Mouse (Mus musculus): ENCODE results near the gene Ifrd2.

Ifrd2 gene

GRCm38 (mm10) chr9:107624951-107625350 lies 37.5 kb downstream of the Ifrd2 start:
- no peak for DNase-seq (ENCODE audit: low spot score)

DNA sequence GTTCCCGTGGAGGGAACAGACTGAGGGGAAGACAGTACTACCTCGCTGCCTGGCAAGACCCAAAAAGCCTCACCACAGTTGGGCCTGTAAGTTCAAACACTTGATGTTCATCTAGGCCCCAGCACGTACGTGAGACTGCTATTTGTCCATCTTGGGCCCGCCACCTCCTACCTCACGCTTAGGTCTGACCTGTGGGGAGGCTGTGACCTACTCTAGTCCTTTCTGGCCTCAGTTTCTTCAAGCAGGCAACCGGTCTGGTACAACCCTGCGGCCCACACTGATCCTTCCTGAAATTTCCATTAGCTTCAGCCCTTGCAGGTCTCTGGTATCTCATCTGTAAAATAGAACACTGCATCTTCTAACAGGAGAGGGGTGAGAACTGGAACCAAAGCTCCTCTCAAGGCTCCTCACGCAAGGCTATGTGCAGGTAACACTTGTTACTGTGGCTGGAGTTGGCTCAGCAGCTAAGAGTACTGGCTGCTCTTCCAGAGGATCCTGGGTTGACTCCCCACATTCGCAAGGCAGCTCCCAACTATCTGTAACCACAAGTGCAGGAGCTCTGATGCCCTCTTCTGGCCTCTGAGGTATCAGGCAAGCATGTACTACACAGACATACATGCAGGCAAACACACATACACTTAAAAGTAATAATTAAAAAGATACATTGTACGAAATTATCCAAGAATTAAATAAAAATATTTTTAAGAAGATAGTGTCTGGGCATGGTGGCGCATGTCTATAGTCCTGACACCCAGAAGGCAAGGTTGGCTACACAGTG lies 38.1 kb downstream of the Ifrd2 start:
- DNase-seq (ENCODE audit: low spot score) = no peak

DNA sequence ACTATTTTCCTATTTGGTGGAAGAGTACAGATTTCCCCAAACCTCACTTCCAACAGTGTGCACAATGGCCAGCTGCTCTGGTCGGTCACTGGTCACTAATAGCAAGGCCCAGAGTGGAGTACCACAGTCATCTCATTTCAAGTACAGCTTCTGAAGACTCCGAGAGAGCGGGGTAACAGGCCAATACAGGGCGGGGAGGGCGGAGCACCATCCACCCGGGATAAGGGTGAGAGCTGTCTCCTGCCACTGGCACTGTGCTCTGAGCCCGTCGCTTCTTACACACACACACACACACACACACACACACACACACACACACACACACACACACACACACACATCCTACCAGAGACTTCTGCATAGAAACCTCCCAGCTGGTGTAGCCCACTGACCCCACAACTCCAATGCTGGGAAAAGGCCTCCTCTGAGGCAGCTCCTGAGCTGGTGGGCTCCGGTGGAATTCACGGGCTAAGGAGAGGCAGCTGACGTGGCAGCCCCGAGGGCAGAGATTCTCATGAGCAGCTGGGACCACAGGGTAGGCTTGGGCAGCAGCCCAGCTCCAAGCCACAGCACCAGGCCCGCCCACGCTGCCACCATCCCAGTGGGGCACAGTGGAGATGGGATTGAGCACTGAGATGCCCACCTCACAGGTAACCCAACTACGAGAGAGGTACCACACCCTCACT lies 38.9 kb downstream of the Ifrd2 start:
- DNase-seq (ENCODE audit: low spot score) = no peak

DNA sequence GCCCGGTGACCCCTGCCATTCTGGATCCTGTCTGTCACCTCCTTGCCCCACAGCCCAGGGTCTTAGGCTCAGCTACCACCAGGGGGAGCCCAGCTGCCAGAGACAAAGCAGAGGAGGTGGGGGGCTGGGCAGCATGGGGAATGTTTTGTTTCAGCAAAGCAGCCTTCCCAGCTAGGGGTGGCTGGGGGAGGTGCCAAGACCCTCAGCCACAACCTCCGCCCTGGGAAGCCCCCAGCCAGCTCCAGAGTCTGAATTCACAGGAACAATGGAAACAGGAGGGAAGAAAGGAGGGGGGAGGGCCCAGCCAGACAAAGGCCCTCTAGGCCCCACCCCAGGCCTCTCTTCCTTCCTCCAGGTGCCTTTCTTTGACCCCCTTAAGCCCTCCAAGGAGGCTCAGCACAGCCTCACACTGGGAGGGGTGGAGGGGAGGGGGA lies 39.4 kb downstream of the Ifrd2 start:
- DNase-seq (ENCODE audit: low spot score) = no peak

DNA sequence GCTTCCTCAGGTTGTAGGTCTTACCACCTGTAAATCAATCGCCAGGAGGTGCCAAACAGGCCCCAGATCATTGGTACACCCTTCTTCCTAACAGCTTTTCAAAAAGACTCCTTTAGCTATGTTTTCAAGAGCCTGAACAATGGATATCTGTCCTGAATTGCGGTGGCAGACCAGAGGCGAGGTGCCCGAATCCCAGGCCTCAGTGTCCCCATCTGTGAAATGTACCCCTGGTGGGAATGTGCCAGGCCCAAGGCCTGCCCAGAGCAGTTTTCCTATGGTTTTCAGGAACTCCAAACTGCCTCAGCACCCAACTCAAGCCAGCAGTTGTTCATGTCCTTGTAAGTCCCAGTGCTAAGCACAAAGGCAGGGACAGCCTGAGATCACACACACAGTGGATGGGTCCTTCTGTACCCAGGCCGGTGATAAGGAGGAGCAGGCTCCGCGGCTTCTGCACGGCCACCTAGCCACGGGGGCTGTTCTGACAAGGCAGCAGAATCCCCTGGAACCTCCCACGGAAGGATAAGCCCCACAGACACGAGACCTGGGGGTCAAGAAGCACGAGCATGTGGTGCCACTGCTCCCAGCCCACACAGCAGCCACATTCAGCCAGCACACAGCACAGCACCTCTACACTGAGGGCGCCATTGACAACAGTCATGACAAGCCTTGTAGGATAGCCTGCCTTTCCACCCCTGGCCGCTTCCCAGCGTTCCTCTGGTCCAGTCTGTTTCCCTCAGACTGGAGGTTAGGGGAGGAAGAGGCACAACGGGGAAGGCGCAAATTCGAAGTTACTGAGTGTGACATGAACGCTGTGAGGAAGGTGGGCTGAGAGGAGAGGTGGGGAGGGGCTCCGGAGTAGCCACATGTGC lies 40.2 kb downstream of the Ifrd2 start:
- DNase-seq (ENCODE audit: low spot score) = no peak

GRCm38 (mm10) chr9:107628721-107629410 lies 41.4 kb downstream of the Ifrd2 start:
- DNase-seq (ENCODE audit: low spot score) = no peak

- no peak for DNase-seq (ENCODE audit: low spot score)
Measured at GRCm38 (mm10) chr9:107629411-107629730, 41.9 kb downstream of the Ifrd2 start.

DNA sequence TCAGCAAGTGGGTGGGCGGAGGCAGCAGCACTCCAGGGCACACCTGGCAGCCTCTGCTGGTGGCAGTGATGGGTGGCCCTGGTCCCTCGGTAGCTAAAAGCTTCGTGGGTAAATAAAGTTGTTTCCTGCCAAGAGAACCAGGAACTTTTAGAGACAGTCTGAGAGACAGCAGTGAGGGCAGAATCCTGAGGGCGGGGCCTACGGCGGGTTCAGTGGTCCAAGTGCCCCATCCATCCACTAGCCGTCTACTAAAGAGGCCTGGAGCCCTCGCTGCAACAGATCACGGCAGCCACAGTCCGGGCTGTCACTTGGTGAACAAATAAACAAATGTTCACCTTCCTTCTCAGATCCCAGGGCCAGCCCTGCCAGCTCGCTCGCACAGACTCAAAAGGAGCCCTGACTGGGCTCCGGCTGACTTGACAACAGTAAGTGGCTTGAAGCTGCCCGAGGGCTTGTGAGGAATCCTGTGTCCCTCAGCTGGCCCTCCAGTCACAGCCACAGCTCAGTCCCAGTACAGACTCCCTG lies 42.5 kb downstream of the Ifrd2 start:
- no peak for DNase-seq (ENCODE audit: low spot score)

GRCm38 (mm10) chr9:107630576-107630975 lies 43.1 kb downstream of the Ifrd2 start:
- DNase-seq (ENCODE audit: low spot score) = no peak

- no peak for DNase-seq (ENCODE audit: low spot score)
Measured at GRCm38 (mm10) chr9:107631311-107631826, 43.9 kb downstream of the Ifrd2 start.

DNA sequence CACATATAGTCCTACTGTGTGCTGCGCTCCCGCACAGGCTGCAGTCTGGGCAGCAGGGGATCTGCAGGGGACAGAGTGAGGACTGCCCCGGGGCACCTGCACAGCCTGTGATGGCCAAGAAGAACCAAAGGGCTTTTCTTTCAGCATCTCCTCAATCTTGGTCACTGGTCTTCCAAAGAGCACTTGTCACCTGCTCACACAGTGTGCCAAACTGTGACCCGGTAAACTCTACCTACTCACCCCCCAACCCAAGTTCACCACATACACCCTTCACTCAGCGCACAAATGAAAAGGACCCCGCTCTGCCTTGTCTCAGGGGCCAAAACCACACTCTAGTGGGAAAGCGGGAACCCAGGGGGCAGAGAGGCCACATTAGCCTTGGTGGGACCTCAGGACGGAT lies 44.4 kb downstream of the Ifrd2 start:
- no peak for DNase-seq (ENCODE audit: low spot score)

DNA sequence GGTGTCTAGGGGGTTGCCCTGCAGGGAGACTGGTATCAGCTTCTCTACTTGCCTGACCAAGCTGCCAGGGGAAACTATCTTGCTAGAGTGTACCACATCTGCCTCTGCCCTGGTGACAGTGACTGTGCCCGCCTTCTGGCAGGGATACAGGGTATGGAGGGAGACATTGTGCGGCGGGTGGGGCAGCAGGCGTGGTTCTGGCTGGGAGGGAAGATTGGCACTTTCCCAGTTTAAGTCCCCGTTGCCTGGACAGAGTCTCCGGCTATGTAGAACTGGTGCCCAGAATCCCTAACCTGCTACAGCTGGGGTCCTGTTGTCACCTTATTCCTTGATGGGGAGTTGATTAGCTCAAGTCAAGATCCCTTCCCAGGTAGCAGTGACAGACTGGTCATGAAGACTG lies 45.0 kb downstream of the Ifrd2 start:
- no peak for DNase-seq (ENCODE audit: low spot score)

DNA sequence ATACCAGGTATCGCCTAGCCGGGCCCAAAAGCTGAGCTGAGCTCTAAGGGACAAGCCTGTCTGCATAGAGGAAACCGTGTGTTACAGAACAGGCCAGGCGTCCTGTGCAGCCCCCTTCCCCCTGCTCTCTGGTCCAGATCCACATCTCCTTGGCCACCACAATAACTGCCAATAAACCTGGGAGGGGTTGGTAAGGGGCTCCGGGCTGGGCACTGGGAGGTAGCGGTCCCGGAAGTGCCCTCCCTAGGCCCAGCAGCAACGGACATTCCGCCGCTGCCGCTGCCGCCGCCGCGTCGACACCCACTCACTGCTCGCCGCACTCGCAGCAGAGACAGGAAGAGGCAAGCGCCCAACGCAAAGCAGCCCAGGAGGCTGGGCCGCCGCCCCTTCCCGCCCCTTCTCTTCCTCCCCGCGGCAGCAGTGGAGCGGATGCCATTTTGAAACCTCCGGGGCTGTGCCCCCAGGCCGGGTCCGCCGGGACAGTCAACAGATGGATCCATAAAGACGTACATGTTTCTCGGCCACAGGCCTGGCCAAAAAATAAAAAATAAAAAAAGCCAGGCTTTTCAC lies 45.7 kb downstream of the Ifrd2 start:
- DNase-seq (ENCODE audit: low spot score) = no peak

- no peak for DNase-seq (ENCODE audit: low spot score)
Measured at GRCm38 (mm10) chr9:107633661-107634405, 46.4 kb downstream of the Ifrd2 start.

GRCm38 (mm10) chr9:107634406-107635278 lies 47.2 kb downstream of the Ifrd2 start:
- DNase-seq (ENCODE audit: low spot score) = no peak

GRCm38 (mm10) chr9:107635279-107636028 lies 48.0 kb downstream of the Ifrd2 start, which contains the start of gene Gnai2:
Gnai2 (minus strand) TSS chr9:107635367.
- peak; percentile 84 for DNase-seq (ENCODE audit: low spot score)

DNA sequence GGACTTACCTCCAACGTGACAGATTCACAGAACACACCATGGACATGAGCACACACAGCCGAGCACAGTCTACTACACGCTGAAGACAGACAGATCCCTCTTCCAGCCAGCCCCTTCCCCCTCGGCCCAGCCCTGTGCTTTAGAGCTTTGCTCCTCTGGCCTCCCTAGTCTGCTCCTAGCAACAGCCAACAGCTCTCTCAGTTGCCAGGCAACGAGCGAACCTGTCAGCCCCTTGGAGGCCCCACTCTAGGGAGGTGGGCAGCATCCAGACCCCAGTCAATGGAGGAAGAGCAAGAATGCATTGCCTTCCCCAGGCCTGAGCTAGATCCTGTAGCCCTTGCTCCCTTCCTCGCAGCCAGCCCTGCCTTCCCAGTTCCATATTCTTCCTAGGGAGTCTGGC lies 49.6 kb downstream of the Ifrd2 start:
- no peak for DNase-seq (ENCODE audit: low spot score)

GRCm38 (mm10) chr9:107640257-107640772 lies 52.9 kb downstream of the Ifrd2 start:
- no peak for DNase-seq (ENCODE audit: low spot score)

DNA sequence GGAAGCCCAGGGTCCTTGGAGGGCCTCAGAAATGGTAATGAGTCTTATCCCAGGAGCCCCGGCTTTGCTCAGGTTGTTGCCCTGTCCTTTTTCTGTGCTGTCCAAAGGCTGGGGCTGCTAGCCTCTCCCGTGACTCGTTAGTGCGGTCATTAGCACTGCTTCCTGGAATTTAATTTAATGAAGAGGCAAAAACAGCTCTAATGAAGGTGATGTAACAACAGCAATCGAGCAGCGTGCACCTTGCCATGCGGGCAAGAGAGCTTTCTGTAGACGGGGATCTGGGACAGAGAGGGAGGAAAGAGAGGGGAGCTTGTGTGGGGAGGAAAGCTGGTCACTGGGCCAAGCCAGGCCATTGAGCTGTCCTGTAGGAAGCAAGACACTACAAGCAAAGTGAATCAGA lies 54.2 kb downstream of the Ifrd2 start:
- no peak for DNase-seq (ENCODE audit: low spot score)

Data from layer of hippocampus, adult 9-10 months (tissue).